Mouse (Mus musculus): ENCODE results near the gene Caap1. TPM values are rescaled to one million over a fixed set of nuclear protein-coding genes. Genes with fewer than 3 reads are reported as not detected.

Caap1 gene
- polyA plus RNA-seq, 1 experiment from 2014 or later = 19.4 TPM

Other genes with a start within 250 kb of the Caap1 start
- 0.62 TPM in 1 of 2 replicates, not detected in the other for gene Gm10306, start 250 bp downstream of the Caap1 start, polyA plus RNA-seq (2014; fragmentation: Nextera tagmentation; extraction: Ambion mirVana)
- gene Plaa, start 46.4 kb upstream of the Caap1 start, polyA plus RNA-seq (2014; fragmentation: Nextera tagmentation; extraction: Ambion mirVana) = 72.8 and 91.0 TPM in 2 replicates
- 23.1 and 29.2 TPM in 2 replicates for gene Ift74, start 57.7 kb upstream of the Caap1 start, polyA plus RNA-seq (2014; fragmentation: Nextera tagmentation; extraction: Ambion mirVana)
- gene Lrrc19, start 93.3 kb upstream of the Caap1 start, polyA plus RNA-seq (2014; fragmentation: Nextera tagmentation; extraction: Ambion mirVana) = 0.27 and 0.31 TPM in 2 replicates
- gene Tek, start 182.5 kb upstream of the Caap1 start, polyA plus RNA-seq (2014; fragmentation: Nextera tagmentation; extraction: Ambion mirVana) = 5.1 and 11.3 TPM in 2 replicates